Mouse (Mus musculus) C2C12 (cell line): ENCODE results near the gene Abhd14b.

Experiments
- CEBPB ChIP-seq: IDR thresholded peaks from one replicate; pipeline ENCODE4 v1.6.1; 2011; ENCODE audit warnings: low read depth, mild to moderate bottlenecking, control low read depth, moderate library complexity
- CTCF ChIP-seq: IDR thresholded peaks from one replicate; pipeline ENCODE4 v1.5.1; 2011; ENCODE audit not compliant: control insufficient read depth, insufficient read depth, insufficient read length
- MAX ChIP-seq: IDR thresholded peaks from one replicate; pipeline ENCODE4 v1.6.1; 2011; ENCODE audit warnings: mild to moderate bottlenecking, control low read depth
- MYOG ChIP-seq: IDR thresholded peaks from one replicate; pipeline ENCODE4 v1.6.1; 2011; ENCODE audit not compliant: control insufficient read depth, insufficient read length; ENCODE audit errors: extremely low read depth

GRCm38 (mm10) chr9:106501846-106502245, 54.6 kb downstream of the Abhd14b start:
- TF ChIP-seq CTCF (no peak), MYOG (no peak), MAX (no peak), CEBPB (no peak)
